Mouse (Mus musculus): ENCODE results near the gene Adipoq.

Gene Adipoq

DNA sequence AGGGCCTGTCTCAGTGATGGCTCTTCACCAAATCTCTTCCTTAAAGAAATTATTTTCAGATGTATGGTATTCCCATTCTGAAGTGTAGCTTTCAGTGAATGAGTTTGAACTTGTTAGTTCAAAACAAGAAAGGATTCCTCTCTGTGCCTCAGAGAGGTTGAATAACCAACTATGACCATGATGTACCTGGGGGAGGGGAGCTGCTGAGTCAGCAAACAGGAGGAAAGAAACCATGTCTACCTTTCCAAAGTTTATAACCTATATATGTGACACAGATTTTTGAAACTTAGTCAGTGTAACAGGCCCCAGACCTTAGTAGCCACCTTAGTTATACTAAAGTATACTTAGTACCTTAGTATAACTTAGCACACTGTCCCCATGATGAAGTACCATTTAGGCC lies 55.2 kb downstream of the Adipoq start:
- DNase-seq (ENCODE audit: low spot score), result no peak

Data from urinary bladder, postnatal 10 days (tissue).